Mouse (Mus musculus) gastrocnemius, postnatal 4 days (tissue): ENCODE data around the gene Snx9. TPM values are rescaled to one million over a fixed set of nuclear protein-coding genes. Genes with fewer than 3 reads are reported as not detected.

Source experiments
- DNase-seq, 2 experiments: peaks; one replicate each; pipeline ENCODE4 v3.0.0; 2021 to 2022; ENCODE audit warnings: low spot score in 2 of 2, mixed read lengths in 2 of 2
- total RNA-seq, 2 experiments: library from RNA; stranded (reverse); gene quantifications; 2 replicates each; pipeline ENCODE4 v1.2.3; 2021

Snx9 gene
- total RNA-seq, 2 experiments from 2014 or later = 36.4 to 38.6 TPM

GRCm38 (mm10) chr17:5921954-5922353 lies 80.8 kb downstream of the Snx9 start:
- DNase-seq = no peak

- DNase-seq = no peak
Measured at GRCm38 (mm10) chr17:5923281-5923680, 82.2 kb downstream of the Snx9 start.

GRCm38 (mm10) chr17:5924238-5924637 lies 83.1 kb downstream of the Snx9 start:
- DNase-seq = no peak

- DNase-seq = no peak
Measured at GRCm38 (mm10) chr17:5926710-5927109, 85.6 kb downstream of the Snx9 start.

- DNase-seq = no peak
Measured at GRCm38 (mm10) chr17:5929031-5929430, 87.9 kb downstream of the Snx9 start.

- no peak for DNase-seq
Measured at GRCm38 (mm10) chr17:5932161-5932560, 91.0 kb downstream of the Snx9 start.

GRCm38 (mm10) chr17:5934554-5935324 lies 93.6 kb downstream of the Snx9 start:
- peak in 1 of 2 experiments; percentile 67 for DNase-seq

- no peak for DNase-seq
Measured at GRCm38 (mm10) chr17:5935680-5936079, 94.6 kb downstream of the Snx9 start.

- DNase-seq = no peak
Measured at GRCm38 (mm10) chr17:5936276-5936675, 95.1 kb downstream of the Snx9 start.

GRCm38 (mm10) chr17:5937441-5937840 lies 96.3 kb downstream of the Snx9 start:
- no peak for DNase-seq

- no peak for DNase-seq
Measured at GRCm38 (mm10) chr17:5939871-5940270, 98.7 kb downstream of the Snx9 start.

- peak; percentile 75 to 81 for DNase-seq
Measured at GRCm38 (mm10) chr17:5940792-5941191, 99.7 kb downstream of the Snx9 start.

GRCm38 (mm10) chr17:5941230-5942043 lies 100.3 kb downstream of the Snx9 start, which contains the start of gene Synj2:
Synj2 (plus strand) TSS chr17:5941280.
- DNase-seq = peak; percentile 35 to 67

GRCm38 (mm10) chr17:5942156-5942555 lies 101.0 kb downstream of the Snx9 start:
- no peak for DNase-seq

- DNase-seq = no peak
Measured at GRCm38 (mm10) chr17:5943053-5943452, 101.9 kb downstream of the Snx9 start.

GRCm38 (mm10) chr17:5947039-5947438 lies 105.9 kb downstream of the Snx9 start:
- no peak for DNase-seq

GRCm38 (mm10) chr17:5952455-5952854 lies 111.3 kb downstream of the Snx9 start:
- DNase-seq = peak in 1 of 2 experiments; percentile 4

- peak in 1 of 2 experiments; percentile 9 for DNase-seq
Measured at GRCm38 (mm10) chr17:5956350-5957000, 115.3 kb downstream of the Snx9 start.

- DNase-seq = peak in 1 of 2 experiments; percentile 2
Measured at GRCm38 (mm10) chr17:5957097-5957496, 116.0 kb downstream of the Snx9 start.

GRCm38 (mm10) chr17:5958229-5958628 lies 117.1 kb downstream of the Snx9 start:
- peak in 1 of 2 experiments; percentile 9 for DNase-seq

GRCm38 (mm10) chr17:5958636-5959035 lies 117.5 kb downstream of the Snx9 start:
- DNase-seq = no peak

- no peak for DNase-seq
Measured at GRCm38 (mm10) chr17:5959096-5959495, 118.0 kb downstream of the Snx9 start.
